Mouse (Mus musculus) forebrain, embryonic 15.5 days (tissue): ENCODE data around the gene Cbarp. TPM values are rescaled to one million over a fixed set of nuclear protein-coding genes. Genes with fewer than 3 reads are reported as not detected.

Experiments
- ATAC-seq: fragments of 200-750 bp; cut with Nextera tagmentation; replicated peaks from 2 replicates; pipeline ENCODE4 v1.8.0; 2017; ENCODE audit warnings: mild to moderate bottlenecking, moderate TSS enrichment, moderate library complexity
- H3K27ac ChIP-seq: fragments of 300-500 bp; sonication (generic); replicated peaks from 2 replicates; pipeline ENCODE4 v1.5.1; 2015; ENCODE audit warnings: mild to moderate bottlenecking, inconsistent platforms
- H3K27me3 ChIP-seq: fragments of 300-500 bp; sonication (generic); 2 replicates; pipeline ENCODE4 v1.6.1; 2015; ENCODE audit warnings: inconsistent platforms
- H3K36me3 ChIP-seq: fragments of 300-500 bp; sonication (generic); 2 replicates; pipeline ENCODE4 v1.6.1; 2015; ENCODE audit warnings: mild to moderate bottlenecking, inconsistent platforms
- H3K4me1 ChIP-seq: fragments of 300-500 bp; sonication (generic); 2 replicates; pipeline ENCODE4 v1.6.1; 2015; ENCODE audit warnings: inconsistent platforms
- H3K4me2 ChIP-seq: fragments of 300-500 bp; sonication (generic); replicated peaks from 2 replicates; pipeline ENCODE4 v1.6.1; 2015; ENCODE audit warnings: mild to moderate bottlenecking, inconsistent platforms
- H3K4me3 ChIP-seq: fragments of 300-500 bp; sonication (generic); 2 replicates; pipeline ENCODE4 v1.5.1; 2015; ENCODE audit warnings: mild to moderate bottlenecking, inconsistent platforms
- H3K9ac ChIP-seq: fragments of 300-500 bp; sonication (generic); replicated peaks from 2 replicates; pipeline ENCODE4 v1.6.1; 2015; ENCODE audit warnings: mild to moderate bottlenecking, inconsistent platforms
- H3K9me3 ChIP-seq: fragments of 300-500 bp; sonication (generic); 2 replicates; pipeline ENCODE4 v1.6.1; 2016; ENCODE audit warnings: inconsistent platforms
- WGBS: fragments of 180-500 bp; shearing (Covaris S2); methylation state at CpG from one replicate; pipeline ENCODE4 v1.1.7; 2015; ENCODE audit warnings: mixed read lengths; 5-methylcytosine and 5-hydroxymethylcytosine counted together
- polyA plus RNA-seq: library from polyadenylated mRNA; unstranded; fragments of >200 nt; fragmentation: Nextera tagmentation; extraction: Ambion mirVana; gene quantifications from 2 replicates; pipeline ENCODE4 v1.2.1, GENCODE M21; 2015

The Cbarp gene
- polyA plus RNA-seq, 1 experiment from 2014 or later, result 39.5 TPM

GRCm38 (mm10) chr10:80114341-80115284, 26.0 kb downstream of the Cbarp start:
- H3K4me1 ChIP-seq, result peaks cover 40% of the 10 kb centered on the region
- H3K4me3 ChIP-seq, result peak overlapping the region; percentile 68
- H3K27me3 ChIP-seq, result no peaks in the 10 kb centered on the region
- WGBS, result 2% methylated on average over 27 of the region's 27 CpGs
- no peaks in the 10 kb centered on the region for H3K36me3 ChIP-seq
- H3K4me2 ChIP-seq, result peak overlapping the region; percentile 88
- ATAC-seq, result peak; percentile 57
- peak overlapping the region; percentile 57 for H3K27ac ChIP-seq
- H3K9me3 ChIP-seq, result no peaks in the 10 kb centered on the region
- peak overlapping the region; percentile 30 for H3K9ac ChIP-seq

GRCm38 (mm10) chr10:80107678-80108077, 33.0 kb downstream of the Cbarp start:
- Histone ChIP-seq H3K36me3 (no peaks in the 10 kb centered on the region), H3K9ac (no peak overlapping the region), H3K4me1 (0 out of 2 replicates have a peak, but pooled peaks cover 3% of the 10 kb centered on the region), H3K4me3 (no peak overlapping the region), H3K27me3 (no peaks in the 10 kb centered on the region), H3K4me2 (no peak overlapping the region), H3K9me3 (no peaks in the 10 kb centered on the region), H3K27ac (no peak overlapping the region)
- WGBS, result 69% methylated on average over 6 of the region's 6 CpGs
- ATAC-seq, result no peak

GRCm38 (mm10) chr10:80105926-80106325, 34.7 kb downstream of the Cbarp start:
- Histone ChIP-seq H3K4me1 (peaks cover 15% of the 10 kb centered on the region), H3K9me3 (no peaks in the 10 kb centered on the region), H3K36me3 (no peaks in the 10 kb centered on the region), H3K27me3 (no peaks in the 10 kb centered on the region), H3K27ac (no peak overlapping the region), H3K9ac (no peak overlapping the region), H3K4me3 (no peak overlapping the region), H3K4me2 (no peak overlapping the region)
- no peak for ATAC-seq
- WGBS, result 77% methylated on average over 5 of the region's 5 CpGs

- no peak for ATAC-seq
- Histone ChIP-seq H3K27ac (no peak within 1 kb of the TSS), H3K4me3 (no peak within 1 kb of the TSS), H3K4me2 (no peak within 1 kb of the TSS), H3K36me3 (no peaks in the 10 kb centered on the region), H3K27me3 (no peaks in the 10 kb centered on the region), H3K4me1 (peaks cover 18% of the 10 kb centered on the region), H3K9me3 (no peaks in the 10 kb centered on the region), H3K9ac (no peak within 1 kb of the TSS)
- 71% methylated on average over 5 of the region's 5 CpGs for WGBS
Observed at GRCm38 (mm10) chr10:80105460-80105859, 35.2 kb downstream of the Cbarp start, which contains the start of gene Sbno2. Gene Sbno2, minus strand, starts transcription at chr10:80105571.

- Histone ChIP-seq H3K9me3 (no peaks in the 10 kb centered on the region), H3K27ac (no peak overlapping the region), H3K4me2 (no peak overlapping the region), H3K36me3 (no peaks in the 10 kb centered on the region), H3K4me3 (no peak overlapping the region), H3K9ac (no peak overlapping the region), H3K27me3 (no peaks in the 10 kb centered on the region), H3K4me1 (peaks cover 18% of the 10 kb centered on the region)
- WGBS, result 90% methylated on average over 3 of the region's 3 CpGs
- no peak for ATAC-seq
Observed at GRCm38 (mm10) chr10:80104181-80104580, 36.5 kb downstream of the Cbarp start.

- ATAC-seq, result no peak
- Histone ChIP-seq H3K27me3 (no peaks in the 10 kb centered on the region), H3K36me3 (no peaks in the 10 kb centered on the region), H3K4me1 (peaks cover 18% of the 10 kb centered on the region), H3K4me2 (peak overlapping the region; percentile 91), H3K27ac (peak overlapping the region; percentile 57), H3K9ac (no peak overlapping the region), H3K4me3 (peak overlapping the region; percentile 86; the same call in 1 of the 2 replicates), H3K9me3 (no peaks in the 10 kb centered on the region)
- WGBS, result 81% methylated on average over 2 of the region's 2 CpGs
Observed at GRCm38 (mm10) chr10:80103032-80103431, 37.6 kb downstream of the Cbarp start.

GRCm38 (mm10) chr10:80102216-80102915, 38.3 kb downstream of the Cbarp start:
- WGBS, result 0% methylated on average over 52 of the region's 59 CpGs
- Histone ChIP-seq H3K27me3 (no peaks in the 10 kb centered on the region), H3K4me3 (peak overlapping the region; percentile 86), H3K9me3 (no peaks in the 10 kb centered on the region), H3K36me3 (no peaks in the 10 kb centered on the region), H3K4me2 (peak overlapping the region; percentile 91), H3K4me1 (peaks cover 21% of the 10 kb centered on the region), H3K9ac (peak overlapping the region; percentile 86), H3K27ac (peak overlapping the region; percentile 57)
- ATAC-seq, result peak; percentile 88

- 71% methylated on average over 11 of the region's 11 CpGs for WGBS
- Histone ChIP-seq H3K4me3 (no peak overlapping the region), H3K36me3 (no peaks in the 10 kb centered on the region), H3K27me3 (no peaks in the 10 kb centered on the region), H3K9me3 (no peaks in the 10 kb centered on the region), H3K9ac (no peak overlapping the region), H3K4me1 (peaks cover 23% of the 10 kb centered on the region), H3K27ac (no peak overlapping the region), H3K4me2 (0 out of 2 replicates have a peak overlapping the region, but pooled peaks have one; percentile 91)
- no peak for ATAC-seq
Observed at GRCm38 (mm10) chr10:80100982-80101381, 39.7 kb downstream of the Cbarp start.

- 93% methylated on average over 5 of the region's 5 CpGs for WGBS
- H3K9ac ChIP-seq, result no peak overlapping the region
- H3K36me3 ChIP-seq, result no peaks in the 10 kb centered on the region
- no peak overlapping the region for H3K4me2 ChIP-seq
- no peak overlapping the region for H3K4me3 ChIP-seq
- ATAC-seq, result no peak
- no peaks in the 10 kb centered on the region for H3K27me3 ChIP-seq
- peaks cover 23% of the 10 kb centered on the region for H3K4me1 ChIP-seq
- H3K27ac ChIP-seq, result no peak overlapping the region
- H3K9me3 ChIP-seq, result no peaks in the 10 kb centered on the region
Observed at GRCm38 (mm10) chr10:80098630-80099029, 42.0 kb downstream of the Cbarp start.

GRCm38 (mm10) chr10:80097275-80097674, 43.4 kb downstream of the Cbarp start:
- no peak for ATAC-seq
- no peak overlapping the region for H3K27ac ChIP-seq
- 18% methylated on average over 7 of the region's 7 CpGs for WGBS

GRCm38 (mm10) chr10:80095547-80095946, 45.1 kb downstream of the Cbarp start:
- Histone ChIP-seq H3K27me3 (no peaks in the 10 kb centered on the region), H3K4me1 (0 out of 2 replicates have a peak, but pooled peaks cover 4% of the 10 kb centered on the region), H3K9me3 (no peaks in the 10 kb centered on the region), H3K4me2 (no peak overlapping the region), H3K9ac (no peak overlapping the region), H3K27ac (no peak overlapping the region), H3K4me3 (no peak overlapping the region), H3K36me3 (no peaks in the 10 kb centered on the region)
- WGBS, result 93% methylated on average over 5 of the region's 5 CpGs
- ATAC-seq, result no peak

More at GRCm38 (mm10) chr10:80097275-80097674, 43.4 kb downstream of the Cbarp start:
- Histone ChIP-seq H3K4me1 (peaks cover 19% of the 10 kb centered on the region), H3K27me3 (no peaks in the 10 kb centered on the region), H3K9ac (no peak overlapping the region), H3K9me3 (no peaks in the 10 kb centered on the region), H3K36me3 (no peaks in the 10 kb centered on the region), H3K4me3 (no peak overlapping the region), H3K4me2 (no peak overlapping the region)

GRCm38 (mm10) chr10:80094684-80095083, 46.0 kb downstream of the Cbarp start:
- H3K4me1 ChIP-seq, result 0 out of 2 replicates have a peak, but pooled peaks cover 4% of the 10 kb centered on the region
- no peaks in the 10 kb centered on the region for H3K27me3 ChIP-seq
- H3K9me3 ChIP-seq, result no peaks in the 10 kb centered on the region

More at GRCm38 (mm10) chr10:80094684-80095083, 46.0 kb downstream of the Cbarp start:
- no peak overlapping the region for H3K4me3 ChIP-seq
- H3K4me2 ChIP-seq, result no peak overlapping the region
- H3K9ac ChIP-seq, result no peak overlapping the region
- H3K36me3 ChIP-seq, result no peaks in the 10 kb centered on the region
- no peak for ATAC-seq
- H3K27ac ChIP-seq, result no peak overlapping the region
- WGBS, result 82% methylated on average over 3 of the region's 3 CpGs
